Mouse (Mus musculus) testis, adult 2 months (tissue): ENCODE measurements at regions not wholly inside any gene's neighbourhood (a gene's known extent, or its start where the extent isn't known, plus 50 kb on each side); places are given as distances from the start of the nearest gene placed in this dataset.

Experiments used
- CTCF ChIP-seq: fragments of 200-500 bp; IDR thresholded peaks from 2 replicates; pipeline ENCODE4 v1.5.1; 2012; ENCODE audit warnings: low read depth, mild to moderate bottlenecking, inconsistent platforms, low read length, moderate library complexity; ENCODE audit not compliant: control insufficient read depth, insufficient read depth, insufficient replicate concordance
- POLR2A ChIP-seq: fragments of 200-500 bp; IDR thresholded peaks from 2 replicates; pipeline ENCODE4 v1.6.1; 2012; ENCODE audit warnings: low read depth, mild to moderate bottlenecking, inconsistent platforms, low read length, moderate library complexity; ENCODE audit not compliant: control insufficient read depth

DNA sequence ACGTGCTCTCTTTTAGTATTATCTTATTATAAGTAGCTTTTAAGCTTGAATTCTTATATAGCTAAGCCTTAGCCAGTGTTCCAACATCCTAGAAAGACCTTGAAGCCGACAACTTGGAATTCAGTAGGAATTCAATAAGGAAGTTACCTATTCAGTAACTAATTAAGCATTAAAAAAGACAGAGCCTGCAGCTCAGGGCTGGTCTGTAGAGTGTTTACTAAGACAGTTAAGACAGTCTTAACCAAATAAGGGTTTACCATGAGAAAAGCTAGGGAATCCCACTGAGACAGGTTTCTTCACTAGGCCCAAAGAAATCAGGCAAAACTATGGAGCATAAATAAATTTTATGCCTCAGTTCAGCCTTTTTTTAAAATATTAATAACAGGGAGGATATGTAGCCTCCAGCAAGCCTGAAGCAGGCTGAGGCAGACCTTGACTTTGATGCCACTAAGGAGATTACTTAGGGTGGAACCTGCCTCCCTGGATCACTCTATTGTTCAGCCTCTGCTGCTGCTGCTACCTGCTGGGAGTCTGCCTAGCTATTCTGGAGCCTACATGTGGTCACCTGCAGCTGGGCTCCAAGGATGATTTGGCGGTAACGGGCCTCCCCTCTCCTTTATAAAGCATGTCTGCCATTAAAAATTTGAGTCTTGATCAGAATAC is 186.5 kb upstream of the Phyhipl start:
- TF ChIP-seq CTCF, result no peak
- no peak for TF ChIP-seq POLR2A
